Mouse (Mus musculus) right cerebral cortex, postnatal 14 days (tissue): Measurements from ENCODE around the gene Ppp6r1.

ENCODE experiments used
- DNase-seq: peaks from one replicate; pipeline ENCODE4 v3.0.0; 2022

The Ppp6r1 gene

GRCm38 (mm10) chr7:4657521-4658127, 1.2 kb downstream of the Ppp6r1 start:
- peak; percentile 29 for DNase-seq

- no peak for DNase-seq
These were observed 2.0 kb downstream of the Ppp6r1 start for GRCm38 (mm10) chr7:4656818-4657217.

- no peak for DNase-seq
These were observed 2.9 kb downstream of the Ppp6r1 start for GRCm38 (mm10) chr7:4655916-4656315.

GRCm38 (mm10) chr7:4655393-4655792, 3.4 kb downstream of the Ppp6r1 start:
- DNase-seq: no peak

GRCm38 (mm10) chr7:4654221-4654620, 4.6 kb downstream of the Ppp6r1 start:
- no peak for DNase-seq

- peak; percentile 40 for DNase-seq
These were observed 5.0 kb downstream of the Ppp6r1 start for GRCm38 (mm10) chr7:4653780-4654179.

GRCm38 (mm10) chr7:4653351-4653750, 5.5 kb downstream of the Ppp6r1 start:
- DNase-seq: no peak

- no peak for DNase-seq
These were observed 6.1 kb downstream of the Ppp6r1 start for GRCm38 (mm10) chr7:4652726-4653125.

- no peak for DNase-seq
These were observed 7.2 kb downstream of the Ppp6r1 start for GRCm38 (mm10) chr7:4651581-4651980.

GRCm38 (mm10) chr7:4647992-4648391, 10.8 kb downstream of the Ppp6r1 start:
- DNase-seq: no peak

GRCm38 (mm10) chr7:4647291-4647690, 11.5 kb downstream of the Ppp6r1 start:
- DNase-seq: no peak

GRCm38 (mm10) chr7:4646806-4647205, 12.0 kb downstream of the Ppp6r1 start:
- no peak for DNase-seq

- no peak for DNase-seq
These were observed 15.6 kb downstream of the Ppp6r1 start for GRCm38 (mm10) chr7:4643225-4643624.

- DNase-seq: no peak
These were observed 16.9 kb downstream of the Ppp6r1 start for GRCm38 (mm10) chr7:4641956-4642355.

- DNase-seq: no peak
These were observed 17.7 kb downstream of the Ppp6r1 start for GRCm38 (mm10) chr7:4641155-4641554.

- no peak for DNase-seq
These were observed 22.6 kb downstream of the Ppp6r1 start for GRCm38 (mm10) chr7:4636179-4636578.

GRCm38 (mm10) chr7:4631031-4631430, 27.8 kb downstream of the Ppp6r1 start, which contains the start of gene Tmem86b:
Gene Tmem86b (minus strand): TSS chr7:4631422.
- no peak for DNase-seq

- DNase-seq: no peak
These were observed 28.6 kb downstream of the Ppp6r1 start for GRCm38 (mm10) chr7:4630198-4630597.

- no peak for DNase-seq
These were observed 29.2 kb downstream of the Ppp6r1 start for GRCm38 (mm10) chr7:4629586-4629985.

GRCm38 (mm10) chr7:4625928-4626327, 32.9 kb downstream of the Ppp6r1 start:
- DNase-seq: no peak

- no peak for DNase-seq
These were observed 34.5 kb downstream of the Ppp6r1 start for GRCm38 (mm10) chr7:4624343-4624742.

- peak; percentile 54 for DNase-seq
These were observed 35.2 kb downstream of the Ppp6r1 start for GRCm38 (mm10) chr7:4623544-4624189.

- DNase-seq: no peak
These were observed 38.8 kb downstream of the Ppp6r1 start for GRCm38 (mm10) chr7:4619979-4620378.

- no peak for DNase-seq
These were observed 44.9 kb downstream of the Ppp6r1 start for GRCm38 (mm10) chr7:4613740-4614403.
